Mouse (Mus musculus): Measurements from ENCODE around the gene Tbc1d10b.
"Not testable (repeated sequence)": the region's sequence is repeated elsewhere in the genome, so short reads cannot be mapped to it uniquely, and the experiment has no call there.

Gene Tbc1d10b

GRCm38 (mm10) chr7:127208295-127208552, at the start of gene Tbc1d10b:
TSS of gene Tbc1d10b (minus strand) at chr7:127208468.
- DNase-seq, result no peak

- DNase-seq, result no peak
Measured at GRCm38 (mm10) chr7:127256518-127256917, 48.2 kb upstream of the Tbc1d10b start.

DNA sequence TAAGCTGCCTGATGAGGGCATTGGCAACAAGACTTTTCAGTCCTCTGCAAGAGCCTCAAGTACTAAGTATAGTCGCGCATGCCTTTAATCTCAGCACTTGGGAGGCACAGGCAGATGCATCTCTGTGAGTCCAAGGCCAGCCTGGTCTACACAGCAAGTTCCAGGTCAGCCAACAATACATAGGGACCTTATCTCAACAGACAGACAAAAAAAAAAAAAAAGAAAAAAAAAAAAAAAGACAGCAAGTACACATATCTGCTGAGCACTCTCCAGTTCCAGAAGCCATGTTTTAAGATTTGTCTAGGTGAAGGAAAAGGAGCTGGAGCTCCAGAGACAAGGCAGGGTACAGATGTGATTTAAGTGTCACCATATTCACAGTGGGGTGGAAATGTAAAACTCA, 47.7 kb upstream of the Tbc1d10b start:
- no peak for DNase-seq

DNA sequence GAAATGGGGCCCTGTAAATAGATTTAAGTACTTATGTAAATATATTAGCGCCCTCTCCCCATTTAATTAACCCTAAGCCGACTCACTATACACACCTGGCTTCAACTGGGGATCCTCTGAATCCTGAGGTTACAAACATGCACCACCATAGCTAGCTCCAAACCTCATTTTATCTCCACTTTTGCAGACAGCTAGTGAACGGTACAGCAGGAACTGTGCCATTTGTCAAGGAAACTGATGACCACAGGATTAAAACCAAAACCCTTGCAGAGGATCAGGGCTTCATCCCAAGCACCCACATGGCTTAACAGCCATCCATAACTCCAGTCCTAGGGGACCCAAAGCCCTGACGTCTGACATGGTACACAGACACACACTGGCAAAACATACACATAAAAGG, 46.7 kb upstream of the Tbc1d10b start:
- no peak for DNase-seq

DNA sequence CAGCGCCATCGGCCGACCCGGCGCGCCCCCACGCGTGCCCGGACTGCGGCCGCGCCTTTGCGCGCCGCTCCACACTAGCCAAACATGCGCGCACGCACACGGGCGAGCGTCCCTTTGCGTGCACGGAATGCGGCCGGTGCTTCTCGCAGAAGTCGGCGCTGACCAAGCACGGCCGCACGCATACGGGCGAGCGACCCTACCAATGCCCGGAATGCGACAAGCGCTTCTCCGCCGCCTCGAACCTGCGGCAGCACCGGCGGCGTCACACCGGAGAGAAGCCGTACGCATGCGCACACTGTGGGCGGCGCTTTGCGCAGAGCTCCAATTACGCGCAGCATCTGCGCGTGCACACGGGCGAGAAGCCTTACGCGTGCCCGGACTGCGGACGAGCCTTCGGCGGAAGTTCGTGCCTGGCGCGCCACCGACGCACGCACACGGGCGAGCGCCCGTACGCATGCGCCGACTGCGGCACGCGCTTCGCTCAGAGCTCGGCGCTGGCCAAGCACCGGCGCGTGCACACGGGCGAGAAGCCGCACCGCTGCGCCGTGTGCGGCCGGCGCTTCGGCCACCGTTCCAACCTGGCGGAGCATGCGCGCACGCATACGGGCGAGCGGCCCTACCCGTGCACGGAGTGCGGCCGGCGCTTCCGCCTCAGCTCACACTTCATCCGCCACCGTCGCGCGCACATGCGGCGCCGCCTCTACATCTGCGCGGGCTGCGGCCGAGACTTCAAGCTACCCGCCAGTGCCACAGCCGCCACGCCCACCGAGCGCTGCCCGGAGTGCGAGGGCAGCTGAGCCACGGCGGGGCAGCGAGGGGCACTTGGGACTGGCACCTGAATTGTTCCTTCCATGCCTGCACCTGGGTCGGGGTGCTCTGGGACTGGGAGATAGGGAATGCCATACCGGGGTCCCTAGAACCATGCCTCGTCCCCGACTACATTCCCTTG, 45.8 kb upstream of the Tbc1d10b start:
- peak; percentile 97 to 98 for DNase-seq

DNA sequence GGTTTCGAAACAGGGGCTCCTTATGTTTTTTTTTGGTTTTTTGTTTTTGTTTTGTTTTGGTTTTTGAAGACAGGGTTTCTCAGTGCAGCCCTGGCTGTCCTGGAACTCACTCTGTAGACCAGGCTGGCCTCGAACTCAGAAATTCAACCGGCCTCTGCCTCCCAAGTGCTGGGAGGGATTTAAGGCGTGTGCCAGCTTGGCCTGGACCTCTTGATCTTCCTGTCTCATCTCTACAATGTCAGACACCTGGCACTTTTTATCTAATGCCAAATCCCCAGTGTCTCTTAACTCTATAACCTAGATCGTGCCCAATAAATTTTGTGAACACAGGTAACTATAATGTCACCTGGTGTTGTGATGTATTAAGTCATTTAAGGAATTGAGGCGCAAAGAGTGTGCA, 45.1 kb upstream of the Tbc1d10b start:
- DNase-seq, result peak; percentile 32 to 49

- peak in 1 of 2 experiments; percentile 48 for DNase-seq
Measured at GRCm38 (mm10) chr7:127252414-127252813, 44.1 kb upstream of the Tbc1d10b start.

DNA sequence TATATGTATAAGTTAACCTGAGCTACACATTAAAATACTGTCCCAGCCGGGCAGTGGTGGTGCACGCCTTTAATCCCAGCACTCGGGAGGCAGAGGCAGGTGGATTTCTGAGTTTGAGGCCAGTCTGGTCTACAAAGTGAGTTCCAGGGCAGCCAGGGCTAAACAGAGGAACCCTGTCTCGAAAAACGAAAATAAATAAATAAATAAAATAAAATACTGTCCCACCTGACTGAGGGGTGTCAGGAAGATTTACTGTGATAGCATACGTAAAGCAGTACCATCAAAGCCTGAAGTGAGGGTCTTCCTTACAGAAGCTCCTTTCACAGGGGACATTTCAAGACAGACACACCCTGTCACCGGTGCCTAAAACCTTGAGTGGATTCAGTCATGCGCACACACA, 42.2 kb upstream of the Tbc1d10b start:
- not testable (repeated sequence) for DNase-seq

DNA sequence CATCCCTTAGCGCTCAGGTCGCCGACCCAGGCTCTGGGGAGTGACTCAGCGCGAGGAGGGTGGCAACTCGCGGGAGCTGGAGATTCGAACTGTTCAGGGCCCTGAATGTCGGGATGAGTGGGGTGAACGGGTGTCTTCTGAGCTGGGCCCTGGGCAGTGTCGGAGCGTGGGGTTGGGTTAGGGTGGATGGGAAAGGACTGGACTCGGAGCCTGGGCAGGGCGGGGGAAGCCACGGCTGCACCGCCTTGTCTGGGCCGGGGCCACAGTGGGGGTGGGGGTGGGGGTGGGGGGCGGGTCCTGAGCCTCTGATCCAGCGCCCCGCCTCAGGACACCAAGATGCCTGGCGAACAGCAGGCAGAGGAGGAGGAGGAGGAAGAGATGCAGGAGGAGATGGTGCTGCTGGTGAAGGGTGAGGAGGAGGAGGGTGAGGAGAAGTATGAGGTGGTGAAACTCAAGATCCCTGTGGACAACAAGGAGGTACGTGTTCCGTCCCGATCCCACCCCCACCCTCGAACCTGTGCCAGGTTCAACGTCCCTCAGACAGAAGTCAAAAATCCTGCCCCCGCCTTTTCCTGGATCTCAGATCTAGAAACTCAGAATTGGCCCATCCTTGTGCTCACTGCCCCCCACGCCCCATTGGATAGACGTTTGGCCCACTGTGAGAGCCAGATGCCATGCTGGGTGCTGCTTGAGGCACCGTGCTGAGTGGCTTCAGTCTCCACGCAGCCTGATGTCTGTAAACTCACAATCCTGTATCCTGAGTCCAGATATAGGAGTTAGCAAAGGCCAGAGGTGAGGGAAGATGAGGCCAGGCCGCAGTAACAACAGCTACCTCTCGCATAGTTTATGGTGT, 36.6 kb upstream of the Tbc1d10b start:
- peak in 1 of 2 experiments; percentile 30 for DNase-seq

GRCm38 (mm10) chr7:127243870-127244657, 35.8 kb upstream of the Tbc1d10b start, which contains the start of gene Zfp771:
TSS of gene Zfp771 (plus strand) at chr7:127244274.
- DNase-seq, result peak; percentile 96 to 99

DNA sequence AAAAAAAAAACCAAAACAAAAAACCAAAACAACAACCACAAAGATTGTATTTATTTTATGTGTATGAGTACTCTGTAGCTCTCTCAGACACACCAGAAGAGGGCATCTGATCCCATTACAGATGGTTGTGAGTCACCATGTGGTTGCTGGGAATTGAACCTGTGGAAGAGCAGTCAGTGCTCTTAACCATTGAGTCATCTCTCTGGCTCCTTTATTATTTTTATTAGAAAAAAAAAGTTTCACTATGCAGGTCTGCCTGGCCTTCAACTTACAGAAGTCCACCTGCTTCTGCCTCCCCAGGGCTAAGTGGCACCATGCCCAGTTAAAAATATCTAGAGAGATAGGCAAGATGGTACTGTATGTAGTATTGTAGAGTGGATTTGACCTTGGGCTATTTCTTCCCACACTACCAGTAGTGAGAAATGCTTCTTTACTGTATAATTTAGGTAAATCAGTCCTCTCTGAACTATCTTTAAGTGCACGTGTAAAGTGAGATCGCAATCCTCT, 35.1 kb upstream of the Tbc1d10b start:
- DNase-seq, result no peak

DNA sequence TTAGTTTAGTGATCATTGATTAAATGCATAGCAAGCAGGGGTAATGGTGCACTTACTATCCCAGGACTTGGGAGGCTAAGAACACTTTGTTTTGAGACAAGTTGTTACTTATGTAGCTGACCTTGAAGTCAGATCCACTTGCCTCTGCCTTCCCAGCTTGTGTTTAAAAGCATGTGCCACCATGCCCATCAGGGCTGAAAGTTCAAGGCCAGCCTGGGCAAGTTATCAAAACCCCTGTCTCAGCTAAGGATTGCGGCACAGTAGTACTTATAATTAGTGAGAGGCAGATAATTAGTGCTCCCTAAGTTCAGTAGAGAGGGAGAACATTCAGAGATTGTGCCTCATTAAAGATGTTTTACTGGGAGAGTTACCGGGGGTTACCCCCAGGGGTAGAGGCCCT, 26.5 kb upstream of the Tbc1d10b start:
- no peak for DNase-seq

DNA sequence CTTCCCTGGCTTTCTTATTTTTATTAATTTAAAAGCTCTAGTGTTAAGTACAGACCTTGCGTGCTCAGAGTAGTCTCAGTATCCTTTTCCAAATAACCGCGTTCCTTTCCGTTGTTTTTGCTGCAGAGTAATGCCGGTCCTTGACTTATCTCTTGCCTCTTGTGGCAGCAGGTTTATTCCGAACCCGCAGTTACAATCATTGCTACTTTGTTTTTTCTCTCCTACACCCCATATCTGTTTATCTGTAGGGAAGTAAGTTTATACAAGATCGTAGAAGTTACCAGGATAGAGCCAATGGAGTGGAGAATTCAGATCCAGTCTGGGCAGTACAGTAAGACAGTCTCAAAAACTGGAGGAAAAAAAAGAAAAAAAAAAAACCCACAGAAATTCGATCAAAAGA, 25.5 kb upstream of the Tbc1d10b start:
- no peak for DNase-seq

- DNase-seq, result no peak
Measured at GRCm38 (mm10) chr7:127233368-127233749, 25.1 kb upstream of the Tbc1d10b start.

- peak; percentile 92 to 93 for DNase-seq
Measured at GRCm38 (mm10) chr7:127232622-127233367, 24.5 kb upstream of the Tbc1d10b start, which contains the start of the genes Zfp553 and Sept1. TSS of gene Zfp553 (plus strand) at chr7:127233061. TSS of gene Sept1 (minus strand) at chr7:127233130.

DNA sequence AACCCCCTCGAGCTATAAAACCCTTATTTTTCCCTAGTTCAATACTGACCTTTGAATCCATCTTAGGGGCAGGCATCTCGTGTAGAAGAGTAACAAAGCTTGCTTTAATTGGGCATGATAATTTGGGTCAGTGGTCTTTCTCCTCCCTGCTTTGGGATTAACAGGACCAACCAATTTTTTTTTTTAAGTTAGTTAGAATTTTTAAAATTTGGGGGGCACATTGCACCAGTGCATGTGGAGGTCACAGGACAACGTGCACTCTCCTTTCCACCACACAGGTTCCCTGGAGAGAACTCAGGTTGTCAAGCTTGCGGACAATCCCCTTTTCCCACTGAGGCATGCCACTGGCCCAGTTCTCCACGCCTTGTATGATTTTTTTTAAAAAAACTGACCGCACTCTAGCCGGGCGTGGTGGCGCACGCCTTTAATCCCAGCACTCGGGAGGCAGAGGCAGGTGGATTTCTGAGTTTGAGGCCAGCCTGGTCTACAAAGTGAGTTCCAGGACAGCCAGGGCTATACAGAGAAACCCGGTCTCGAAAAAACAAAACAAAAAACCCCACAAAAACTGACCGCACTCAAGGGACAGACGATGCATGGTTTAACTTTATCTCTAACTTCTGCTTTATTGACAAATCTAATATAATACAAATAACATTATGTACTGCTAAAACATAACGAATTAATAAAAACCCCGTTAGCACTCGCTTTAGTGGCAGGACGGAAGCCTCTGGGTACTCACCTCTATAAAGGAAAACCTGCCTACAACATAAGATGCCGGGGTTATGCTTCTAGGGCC, 23.8 kb upstream of the Tbc1d10b start:
- DNase-seq, result no peak

GRCm38 (mm10) chr7:127231376-127231775, 23.1 kb upstream of the Tbc1d10b start:
- no peak for DNase-seq

DNA sequence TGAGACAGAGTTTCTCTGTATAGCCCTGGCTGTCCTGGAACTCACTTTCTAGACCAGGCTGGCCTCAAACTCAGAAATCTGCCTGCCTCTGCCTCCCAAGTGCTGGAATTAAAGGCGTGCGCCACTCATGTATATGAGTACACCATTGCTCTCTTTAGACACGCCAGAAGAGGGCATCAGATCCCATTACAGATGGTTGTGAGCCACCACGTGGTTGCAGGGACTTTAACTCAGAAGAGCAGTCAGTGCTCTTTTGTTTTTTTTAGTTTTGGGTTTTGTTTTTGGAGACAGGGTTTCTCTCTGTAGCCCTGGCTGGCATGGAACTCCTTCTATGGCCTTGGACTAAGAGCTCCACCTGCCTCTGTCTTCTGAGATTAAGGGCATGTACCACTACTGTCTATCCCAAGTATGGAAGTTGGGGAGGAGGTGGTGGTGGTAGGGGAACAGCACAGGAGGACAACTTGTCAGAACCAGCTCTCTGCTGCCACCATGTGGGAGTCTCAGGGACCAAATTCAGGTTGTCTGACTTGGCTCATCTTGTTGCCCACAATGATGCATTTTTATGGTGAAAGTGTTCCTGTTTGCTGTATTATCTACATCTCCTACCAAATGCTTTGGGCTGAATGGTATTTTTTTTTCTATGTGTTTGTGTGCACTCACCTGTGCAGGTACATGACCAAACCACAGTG, 20.5 kb upstream of the Tbc1d10b start:
- peak; percentile 88 to 93 for DNase-seq

- DNase-seq, result no peak
Measured at GRCm38 (mm10) chr7:127225147-127225995, 17.1 kb upstream of the Tbc1d10b start.
